Mouse (Mus musculus) liver, embryonic 14.5 days (tissue): ENCODE results near the gene Arglu1. TPM values are rescaled to one million over a fixed set of nuclear protein-coding genes. Genes with fewer than 3 reads are reported as not detected.
A peak's percentile ranks its signal among the peaks of the same experiment; 100 is the strongest.

Experiments
- ATAC-seq: fragments of 200-750 bp; cut with Nextera tagmentation; 2 replicates; pipeline ENCODE4 v1.8.0; 2017; ENCODE audit warnings: moderate number of reproducible peaks, mild to moderate bottlenecking, moderate library complexity; ENCODE audit not compliant: insufficient read depth
- DNase-seq, 3 experiments: peaks; one replicate each; pipeline ENCODE4 v3.0.0-alpha.2; 2012 to 2013; ENCODE audit warnings: low read depth in 3 of 3, low spot score in 3 of 3
- H3K27ac ChIP-seq: fragments of 300-500 bp; sonication (generic); 2 replicates; pipeline ENCODE4 v1.5.1; 2014; ENCODE audit warnings: moderate library complexity, mild to moderate bottlenecking, control low read depth, inconsistent platforms
- H3K27me3 ChIP-seq: fragments of 300-500 bp; sonication (generic); 2 replicates; pipeline ENCODE4 v1.6.1; 2014; ENCODE audit warnings: mild to moderate bottlenecking, low read length, moderate library complexity; ENCODE audit not compliant: control insufficient read depth, insufficient read depth
- H3K36me3 ChIP-seq: fragments of 300-500 bp; sonication (generic); replicated peaks from 2 replicates; pipeline ENCODE4 v1.6.1; 2014; ENCODE audit warnings: low read depth; ENCODE audit not compliant: control insufficient read depth, insufficient read depth
- H3K4me1 ChIP-seq, 2 experiments: fragments of 200-500 bp in 1 of 2; fragments of 300-500 bp in 1 of 2; sonication (generic) in 1 of 2; replicated peaks; 2 replicates each; pipeline ENCODE4 v1.6.1; 2012 to 2014; ENCODE audit warnings: antibody characterized with exemption in 1 of 2, inconsistent platforms in 1 of 2, low read length in 1 of 2; ENCODE audit not compliant: control insufficient read depth in 2 of 2, insufficient read depth in 2 of 2
- H3K4me2 ChIP-seq: fragments of 300-500 bp; sonication (generic); 2 replicates; pipeline ENCODE4 v1.6.1; 2014; ENCODE audit warnings: low read depth, mild to moderate bottlenecking, control low read depth, moderate library complexity
- H3K4me3 ChIP-seq, 2 experiments: fragments of 200-500 bp in 1 of 2; fragments of 300-500 bp in 1 of 2; sonication (generic) in 1 of 2; 2 replicates each; pipeline ENCODE4 v1.5.1; 2012 to 2014; ENCODE audit warnings: low read depth in 2 of 2, low read length in 2 of 2, mild to moderate bottlenecking in 2 of 2, control low read depth in 1 of 2, inconsistent platforms in 1 of 2, moderate library complexity in 1 of 2; ENCODE audit not compliant: insufficient read depth in 1 of 2
- H3K9ac ChIP-seq: fragments of 300-500 bp; sonication (generic); replicated peaks from 2 replicates; pipeline ENCODE4 v1.6.1; 2014; ENCODE audit warnings: mild to moderate bottlenecking, control low read depth, moderate library complexity
- H3K9me3 ChIP-seq: fragments of 300-500 bp; sonication (generic); 2 replicates; pipeline ENCODE4 v1.6.1; 2016; ENCODE audit warnings: low read length, mixed read lengths; ENCODE audit not compliant: control insufficient read depth
- CTCF ChIP-seq: IDR thresholded peaks from 2 replicates; pipeline ENCODE4 v1.5.1; 2016; ENCODE audit warnings: antibody characterized with exemption, low read depth, control low read depth
- EP300 ChIP-seq: IDR thresholded peaks from 2 replicates; pipeline ENCODE4 v1.6.1; 2016; ENCODE audit warnings: antibody characterized with exemption, low read depth
- WGBS: fragments of 180-500 bp; shearing (Covaris S2); extraction: QIAGEN DNeasy Blood & Tissue Kit; methylation state at CpG from one replicate; pipeline ENCODE4 v1.1.7; 2014; ENCODE audit not compliant: insufficient replicate concordance; 5-methylcytosine and 5-hydroxymethylcytosine counted together
- polyA plus RNA-seq, 2 experiments: library from polyadenylated mRNA; depleted of rRNA in 1 of 2; stranded (reverse) in 1 of 2; unstranded in 1 of 2; fragments of >200 nt; fragmentation: Nextera tagmentation in 1 of 2; extraction: Ambion mirVana in 1 of 2; gene quantifications; 2 replicates each; pipeline versions ENCODE4 v1.2.1 to v1.2.3; 2012 to 2014

Arglu1 gene
- polyA plus RNA-seq, 2 experiments, result 31.5 to 37.1 TPM

- DNase-seq (peak; percentile 35 to 37 (median 35)), ATAC-seq (peak; percentile 72)
- H3K4me2 ChIP-seq, result peak overlapping the region; percentile 89
- H3K9me3 ChIP-seq, result no peaks in the 10 kb centered on the region
- no peaks in the 10 kb centered on the region for H3K27me3 ChIP-seq
- TF ChIP-seq CTCF (no peak), EP300 (no peak)
- H3K9ac ChIP-seq, result peak overlapping the region; percentile 99
- H3K4me3 ChIP-seq, result peak overlapping the region; percentile 83 to 99
- peak overlapping the region; percentile 32 for H3K27ac ChIP-seq
- peaks cover 28 to 30% of the 10 kb centered on the region in 2 experiments for H3K4me1 ChIP-seq
- WGBS, result under 1% methylated on average over 68 of the region's 68 CpGs
- H3K36me3 ChIP-seq, result peaks cover 2% of the 10 kb centered on the region; the same call in 1 of the 2 replicates
These were observed 721 bp downstream of the Arglu1 start for GRCm38 (mm10) chr8:8689454-8690145.

GRCm38 (mm10) chr8:8688823-8689453 is 1.4 kb downstream of the Arglu1 start:
- peaks cover 2% of the 10 kb centered on the region; the same call in 1 of the 2 replicates for H3K36me3 ChIP-seq
- H3K27me3 ChIP-seq, result no peaks in the 10 kb centered on the region
- peak overlapping the region; percentile 89 for H3K4me2 ChIP-seq
- peaks cover 28 to 30% of the 10 kb centered on the region in 2 experiments for H3K4me1 ChIP-seq
- TF ChIP-seq EP300, result no peak
- DNase-seq (no peak), ATAC-seq (no peak)
- no peaks in the 10 kb centered on the region for H3K9me3 ChIP-seq
- peak overlapping the region; percentile 99 for H3K9ac ChIP-seq
- no peak overlapping the region for H3K27ac ChIP-seq
- 8% methylated on average over 9 of the region's 9 CpGs for WGBS
- peak overlapping the region; percentile 83 to 99 for H3K4me3 ChIP-seq

DNA sequence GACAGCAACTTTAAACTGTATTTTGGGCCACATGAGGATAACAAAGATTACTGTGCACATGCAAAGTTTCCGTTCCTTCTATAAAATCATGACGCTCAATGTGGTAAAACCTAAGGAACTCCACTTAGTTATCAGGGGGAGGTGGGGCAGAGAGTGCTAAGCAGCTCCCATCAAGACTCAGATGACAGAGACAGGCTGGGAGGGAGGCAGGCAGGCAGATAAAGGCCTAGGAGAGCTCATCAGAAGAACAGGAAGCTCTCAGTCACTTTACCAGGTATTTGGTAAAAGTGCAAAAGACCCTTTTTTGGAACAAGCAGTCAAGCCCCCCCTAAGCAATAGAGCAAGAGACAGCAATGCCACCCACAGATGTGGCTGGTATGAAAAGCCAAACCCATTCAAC is 4.8 kb downstream of the Arglu1 start:
- peaks cover 25 to 30% of the 10 kb centered on the region in 2 experiments for H3K4me1 ChIP-seq
- H3K9ac ChIP-seq, result 0 out of 2 replicates have a peak overlapping the region, but pooled peaks have one; percentile 9
- H3K9me3 ChIP-seq, result no peaks in the 10 kb centered on the region
- H3K4me2 ChIP-seq, result no peak overlapping the region
- WGBS, result 35% methylated on average over 2 of the region's 2 CpGs
- H3K36me3 ChIP-seq, result peaks cover 30% of the 10 kb centered on the region
- H3K4me3 ChIP-seq, result no peak overlapping the region
- no peak for TF ChIP-seq EP300
- TF ChIP-seq CTCF, result no peak
- H3K27ac ChIP-seq, result no peak overlapping the region
- H3K27me3 ChIP-seq, result no peaks in the 10 kb centered on the region
- DNase-seq, result no peak
- ATAC-seq, result no peak

DNA sequence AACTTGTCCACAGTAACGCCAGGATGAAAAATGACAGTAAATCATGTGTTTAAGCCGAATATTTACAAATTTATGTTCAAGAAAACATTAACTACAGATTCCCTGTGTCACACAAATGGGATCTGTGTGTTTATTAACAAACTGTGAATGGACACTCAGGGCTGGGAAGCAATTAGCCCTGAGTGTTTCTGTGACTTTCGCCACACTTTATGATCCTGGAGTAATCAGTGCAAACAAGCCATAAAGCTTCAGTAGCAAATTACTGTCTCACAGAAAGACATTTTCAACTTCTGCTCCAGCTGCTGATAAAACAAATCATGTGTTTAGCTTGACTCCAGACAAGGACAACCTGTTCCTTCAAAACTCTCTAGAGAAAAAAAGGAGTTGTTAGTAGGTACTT is 7.6 kb downstream of the Arglu1 start:
- 68% methylated on average over 3 of the region's 3 CpGs for WGBS
- ATAC-seq, result no peak

DNA sequence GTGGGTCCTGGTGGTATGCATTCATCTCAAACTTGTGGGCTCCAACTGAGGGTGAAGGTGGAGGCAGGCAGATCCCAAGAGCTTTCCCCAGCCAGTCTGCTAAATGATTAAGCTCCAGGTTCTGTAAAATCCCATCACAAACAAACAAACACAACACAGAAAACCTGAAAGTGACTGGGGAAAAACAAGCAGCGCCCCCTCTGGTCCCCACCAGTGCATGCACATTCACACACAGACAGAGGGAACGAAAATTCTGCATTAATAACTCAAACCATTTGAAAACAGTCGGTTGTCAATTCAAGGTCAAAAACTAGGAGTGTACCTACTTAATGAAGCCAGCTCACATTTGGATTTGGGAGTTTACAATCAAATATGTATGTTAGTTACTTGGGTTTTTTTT is 12.1 kb downstream of the Arglu1 start:
- 82% methylated on average over 3 of the region's 3 CpGs for WGBS
- DNase-seq (no peak), ATAC-seq (no peak)
- Histone ChIP-seq H3K4me2 (no peak overlapping the region), H3K27ac (no peak overlapping the region), H3K9ac (no peak overlapping the region), H3K36me3 (peaks cover 48% of the 10 kb centered on the region), H3K4me3 (no peak overlapping the region), H3K4me1 (0 out of 4 replicates have a peak, but pooled peaks cover 0 to 2% of the 10 kb centered on the region in 2 experiments), H3K9me3 (no peaks in the 10 kb centered on the region), H3K27me3 (no peaks in the 10 kb centered on the region)
- TF ChIP-seq CTCF (peak; percentile 17; the same call in 1 of the 2 replicates), EP300 (no peak)

More for the DNA sequence above, 7.6 kb downstream of the Arglu1 start:
- TF ChIP-seq CTCF (no peak), EP300 (no peak)
- H3K9me3 ChIP-seq, result no peaks in the 10 kb centered on the region
- H3K27me3 ChIP-seq, result no peaks in the 10 kb centered on the region
- peaks cover 37% of the 10 kb centered on the region for H3K36me3 ChIP-seq
- H3K4me3 ChIP-seq, result no peak overlapping the region
- H3K9ac ChIP-seq, result no peak overlapping the region
- no peak overlapping the region for H3K27ac ChIP-seq
- no peak overlapping the region for H3K4me2 ChIP-seq
- H3K4me1 ChIP-seq, result peaks cover 15 to 16% of the 10 kb centered on the region in 2 experiments
- no peak for DNase-seq
